Mouse (Mus musculus) midbrain, embryonic 12.5 days (tissue): ENCODE measurements around the gene Dhx32. TPM values are rescaled to one million over a fixed set of nuclear protein-coding genes. Genes with fewer than 3 reads are reported as not detected.
A peak's percentile ranks its signal among the peaks of the same experiment; 100 is the strongest.

Experiments
- ATAC-seq: fragments of 200-750 bp; cut with Nextera tagmentation; 2 replicates; pipeline ENCODE4 v1.8.0; 2017; ENCODE audit warnings: low read depth, moderate TSS enrichment, moderate library complexity; ENCODE audit not compliant: low FRiP score
- H3K27ac ChIP-seq: fragments of 300-500 bp; sonication (generic); replicated peaks from 2 replicates; pipeline ENCODE4 v1.5.1; 2016; ENCODE audit warnings: mild to moderate bottlenecking
- H3K27me3 ChIP-seq: fragments of 300-500 bp; sonication (generic); 2 replicates; pipeline ENCODE4 v1.6.1; 2016; ENCODE audit warnings: mild to moderate bottlenecking
- H3K36me3 ChIP-seq: fragments of 300-500 bp; sonication (generic); 2 replicates; pipeline ENCODE4 v1.6.1; 2016
- H3K4me1 ChIP-seq: fragments of 300-500 bp; sonication (generic); 2 replicates; pipeline ENCODE4 v1.6.1; 2016
- H3K4me2 ChIP-seq: fragments of 300-500 bp; sonication (generic); replicated peaks from 2 replicates; pipeline ENCODE4 v1.6.1; 2016; ENCODE audit warnings: mild to moderate bottlenecking, moderate library complexity
- H3K4me3 ChIP-seq: fragments of 300-500 bp; sonication (generic); 2 replicates; pipeline ENCODE4 v1.5.1; 2016; ENCODE audit warnings: mild to moderate bottlenecking
- H3K9ac ChIP-seq: fragments of 300-500 bp; sonication (generic); replicated peaks from 2 replicates; pipeline ENCODE4 v1.6.1; 2016; ENCODE audit warnings: mild to moderate bottlenecking, moderate library complexity
- H3K9me3 ChIP-seq: fragments of 300-500 bp; sonication (generic); 2 replicates; pipeline ENCODE4 v1.6.1; 2016; ENCODE audit warnings: mild to moderate bottlenecking
- WGBS: fragments of 180-500 bp; shearing (Covaris S2); methylation state at CpG from one replicate; pipeline ENCODE4 v1.1.7; 2016; 5-methylcytosine and 5-hydroxymethylcytosine counted together
- polyA plus RNA-seq: library from polyadenylated mRNA; unstranded; fragments of >200 nt; fragmentation: Nextera tagmentation; extraction: Ambion mirVana; gene quantifications from 2 replicates; pipeline ENCODE4 v1.2.1, GENCODE M21; 2016

Gene Dhx32
- 61.1 and 65.8 TPM in 2 replicates for polyA plus RNA-seq

GRCm38 (mm10) chr7:133782717-133783435 lies at the start of gene Dhx32:
Gene Dhx32 (minus strand): TSS chr7:133782726.
- no peaks in the 10 kb centered on the region for H3K4me1 ChIP-seq
- H3K27me3 ChIP-seq: no peaks in the 10 kb centered on the region; the same call in 1 of the 2 replicates
- no peak within 1 kb of the TSS for H3K4me2 ChIP-seq
- no peak within 1 kb of the TSS for H3K27ac ChIP-seq
- no peak within 1 kb of the TSS for H3K9ac ChIP-seq
- ATAC-seq: 0 out of 2 replicates have a peak, but pooled peaks have one; percentile 44
- H3K9me3 ChIP-seq: no peaks in the 10 kb centered on the region
- H3K4me3 ChIP-seq: no peak within 1 kb of the TSS
- H3K36me3 ChIP-seq: no peaks in the 10 kb centered on the region
- 19% methylated on average over 18 of the region's 18 CpGs for WGBS

- Histone ChIP-seq H3K4me1 (0 out of 2 replicates have a peak, but pooled peaks cover 4% of the 10 kb centered on the region), H3K9ac (no peak overlapping the region), H3K27ac (no peak overlapping the region), H3K9me3 (no peaks in the 10 kb centered on the region), H3K27me3 (no peaks in the 10 kb centered on the region), H3K4me3 (no peak overlapping the region), H3K4me2 (no peak overlapping the region), H3K36me3 (no peaks in the 10 kb centered on the region)
- 79% methylated on average over 7 of the region's 7 CpGs for WGBS
- ATAC-seq: no peak
These were observed 47.1 kb upstream of the Dhx32 start for GRCm38 (mm10) chr7:133829579-133829978.

GRCm38 (mm10) chr7:133828514-133828913 lies 46.0 kb upstream of the Dhx32 start:
- Histone ChIP-seq H3K36me3 (no peaks in the 10 kb centered on the region), H3K27ac (0 out of 2 replicates have a peak overlapping the region, but pooled peaks have one; percentile 25), H3K4me3 (no peak overlapping the region), H3K4me1 (0 out of 2 replicates have a peak, but pooled peaks cover 4% of the 10 kb centered on the region), H3K27me3 (no peaks in the 10 kb centered on the region), H3K4me2 (no peak overlapping the region), H3K9me3 (no peaks in the 10 kb centered on the region), H3K9ac (no peak overlapping the region)
- WGBS: 54% methylated on average over 4 of the region's 4 CpGs
- no peak for ATAC-seq

- Histone ChIP-seq H3K4me2 (no peak overlapping the region), H3K27ac (no peak overlapping the region), H3K4me3 (no peak overlapping the region), H3K9ac (no peak overlapping the region), H3K36me3 (no peaks in the 10 kb centered on the region), H3K27me3 (no peaks in the 10 kb centered on the region), H3K9me3 (no peaks in the 10 kb centered on the region), H3K4me1 (0 out of 2 replicates have a peak, but pooled peaks cover 4% of the 10 kb centered on the region)
- ATAC-seq: no peak
- WGBS: 94% methylated on average over 2 of the region's 2 CpGs
These were observed 42.1 kb upstream of the Dhx32 start for GRCm38 (mm10) chr7:133824579-133824978.

- no peak overlapping the region for H3K4me2 ChIP-seq
- H3K27ac ChIP-seq: no peak overlapping the region
- no peak overlapping the region for H3K4me3 ChIP-seq
- H3K27me3 ChIP-seq: no peaks in the 10 kb centered on the region
- H3K9ac ChIP-seq: no peak overlapping the region
- 0 out of 2 replicates have a peak, but pooled peaks cover 4% of the 10 kb centered on the region for H3K4me1 ChIP-seq
- H3K36me3 ChIP-seq: no peaks in the 10 kb centered on the region
- 83% methylated on average over 6 of the region's 6 CpGs for WGBS
- no peak for ATAC-seq
- no peaks in the 10 kb centered on the region for H3K9me3 ChIP-seq
These were observed 41.2 kb upstream of the Dhx32 start for GRCm38 (mm10) chr7:133823751-133824150.

GRCm38 (mm10) chr7:133813331-133813730 lies 30.8 kb upstream of the Dhx32 start:
- Histone ChIP-seq H3K4me3 (no peak overlapping the region), H3K27ac (no peak overlapping the region), H3K27me3 (no peaks in the 10 kb centered on the region), H3K9ac (no peak overlapping the region), H3K36me3 (no peaks in the 10 kb centered on the region), H3K4me1 (no peaks in the 10 kb centered on the region), H3K9me3 (no peaks in the 10 kb centered on the region), H3K4me2 (no peak overlapping the region)
- no peak for ATAC-seq
- WGBS: 84% methylated on average over 4 of the region's 4 CpGs

GRCm38 (mm10) chr7:133812927-133813326 lies 30.4 kb upstream of the Dhx32 start:
- Histone ChIP-seq H3K4me1 (no peaks in the 10 kb centered on the region), H3K4me2 (no peak overlapping the region), H3K9ac (no peak overlapping the region), H3K27me3 (no peaks in the 10 kb centered on the region), H3K36me3 (no peaks in the 10 kb centered on the region), H3K9me3 (no peaks in the 10 kb centered on the region), H3K27ac (no peak overlapping the region), H3K4me3 (no peak overlapping the region)
- no peak for ATAC-seq
- 71% methylated on average over 7 of the region's 7 CpGs for WGBS

GRCm38 (mm10) chr7:133805614-133806175 lies 23.2 kb upstream of the Dhx32 start:
- Histone ChIP-seq H3K4me3 (no peak overlapping the region), H3K4me1 (no peaks in the 10 kb centered on the region), H3K36me3 (no peaks in the 10 kb centered on the region), H3K27me3 (no peaks in the 10 kb centered on the region), H3K9me3 (no peaks in the 10 kb centered on the region), H3K9ac (no peak overlapping the region), H3K27ac (no peak overlapping the region), H3K4me2 (no peak overlapping the region)
- ATAC-seq: peak; percentile 60; the same call in 1 of the 2 replicates
- WGBS: 58% methylated on average over 7 of the region's 7 CpGs

GRCm38 (mm10) chr7:133801823-133802222 lies 19.3 kb upstream of the Dhx32 start:
- Histone ChIP-seq H3K27ac (no peak overlapping the region), H3K4me1 (no peaks in the 10 kb centered on the region), H3K9me3 (no peaks in the 10 kb centered on the region), H3K4me2 (no peak overlapping the region), H3K36me3 (no peaks in the 10 kb centered on the region), H3K4me3 (no peak overlapping the region), H3K9ac (no peak overlapping the region), H3K27me3 (no peaks in the 10 kb centered on the region)
- WGBS: 74% methylated on average over 6 of the region's 6 CpGs
- ATAC-seq: no peak

- ATAC-seq: no peak
- Histone ChIP-seq H3K27me3 (no peaks in the 10 kb centered on the region), H3K27ac (no peak overlapping the region), H3K4me3 (no peak overlapping the region), H3K9me3 (no peaks in the 10 kb centered on the region), H3K4me1 (no peaks in the 10 kb centered on the region), H3K9ac (no peak overlapping the region), H3K36me3 (no peaks in the 10 kb centered on the region), H3K4me2 (no peak overlapping the region)
- 92% methylated on average over 5 of the region's 5 CpGs for WGBS
These were observed 17.4 kb upstream of the Dhx32 start for GRCm38 (mm10) chr7:133799928-133800327.

- H3K27me3 ChIP-seq: no peaks in the 10 kb centered on the region
- H3K4me3 ChIP-seq: no peak overlapping the region
- no peak overlapping the region for H3K9ac ChIP-seq
- H3K4me1 ChIP-seq: no peaks in the 10 kb centered on the region
- H3K9me3 ChIP-seq: no peaks in the 10 kb centered on the region
- H3K4me2 ChIP-seq: no peak overlapping the region
- no peaks in the 10 kb centered on the region for H3K36me3 ChIP-seq
- ATAC-seq: no peak
- H3K27ac ChIP-seq: no peak overlapping the region
- WGBS: 89% methylated on average over 2 of the region's 2 CpGs
These were observed 12.2 kb upstream of the Dhx32 start for GRCm38 (mm10) chr7:133794720-133795119.

- H3K27me3 ChIP-seq: no peaks in the 10 kb centered on the region
- H3K9me3 ChIP-seq: no peaks in the 10 kb centered on the region
- H3K4me1 ChIP-seq: no peaks in the 10 kb centered on the region
- WGBS: 79% methylated on average over 10 of the region's 10 CpGs
- H3K27ac ChIP-seq: no peak overlapping the region
- H3K9ac ChIP-seq: no peak overlapping the region
- no peak overlapping the region for H3K4me2 ChIP-seq
- no peak for ATAC-seq
- H3K4me3 ChIP-seq: no peak overlapping the region
- H3K36me3 ChIP-seq: no peaks in the 10 kb centered on the region
These were observed 11.0 kb upstream of the Dhx32 start for GRCm38 (mm10) chr7:133793248-133794131.
